Mouse (Mus musculus) yolk sac, embryonic 10.5 days (tissue): ENCODE measurements around the gene Hand1.
"Not testable (repeated sequence)": the region's sequence is repeated elsewhere in the genome, so short reads cannot be mapped to it uniquely, and the experiment has no call there.

Experiments used
- DNase-seq: peaks from one replicate; pipeline ENCODE4 v3.0.0-alpha.2; 2017; ENCODE audit warnings: low spot score

The Hand1 gene

DNA sequence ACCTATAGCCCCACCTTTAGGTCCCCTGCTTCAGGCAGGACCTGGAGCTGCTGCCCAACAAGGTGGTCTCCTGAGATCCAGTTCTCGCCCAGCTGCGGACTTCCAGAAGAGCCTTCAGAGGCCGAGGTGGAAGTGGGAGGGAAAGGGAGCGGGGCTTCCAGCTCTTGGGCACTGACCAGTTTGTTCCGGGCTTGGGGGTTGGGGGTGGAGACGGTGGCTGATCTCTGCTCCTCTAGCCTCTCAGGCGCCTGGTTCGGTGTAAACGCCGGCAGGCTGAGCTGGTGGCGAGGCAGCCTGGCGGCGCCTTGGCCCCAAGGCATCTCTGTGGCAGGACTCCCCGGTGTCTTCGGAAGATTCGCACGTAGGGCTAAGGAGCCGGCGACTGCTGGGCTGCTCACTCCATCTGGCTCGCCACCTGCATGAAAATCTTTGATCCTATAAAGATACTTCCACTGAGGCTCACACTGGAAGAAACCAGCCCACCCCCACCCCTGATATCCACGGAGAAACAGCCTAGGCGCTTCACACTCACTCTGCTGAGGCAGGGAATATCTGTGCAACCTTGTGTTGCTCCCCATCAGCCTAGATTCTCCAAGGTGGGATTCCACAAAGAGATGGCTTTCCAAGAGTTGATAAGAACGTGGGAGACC, at the start of gene Hand1:
TSS of gene Hand1 (minus strand) at position 267 of the 650 bp plus-strand sequence.
- DNase-seq: peak; percentile 45

DNA sequence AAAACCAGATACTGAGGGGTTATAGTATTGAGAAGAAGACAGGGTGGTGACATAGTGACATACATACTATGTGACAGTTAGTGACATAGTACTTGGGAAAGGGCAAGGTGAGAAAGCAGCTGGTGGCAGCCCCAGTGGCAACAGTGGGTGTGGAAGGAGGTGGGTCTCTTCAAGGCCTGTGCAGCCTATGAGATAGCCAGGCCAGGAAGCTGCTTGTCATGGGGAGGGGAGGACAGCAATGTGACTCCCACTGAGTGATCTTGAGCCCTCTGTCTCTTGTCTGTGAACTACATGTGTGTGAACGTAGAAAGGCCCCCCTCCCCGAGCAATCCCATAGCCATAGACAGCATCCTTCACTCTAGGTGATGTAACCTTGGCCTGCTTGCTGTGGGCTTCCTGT, 43.5 kb upstream of the Hand1 start:
- DNase-seq: no peak

DNA sequence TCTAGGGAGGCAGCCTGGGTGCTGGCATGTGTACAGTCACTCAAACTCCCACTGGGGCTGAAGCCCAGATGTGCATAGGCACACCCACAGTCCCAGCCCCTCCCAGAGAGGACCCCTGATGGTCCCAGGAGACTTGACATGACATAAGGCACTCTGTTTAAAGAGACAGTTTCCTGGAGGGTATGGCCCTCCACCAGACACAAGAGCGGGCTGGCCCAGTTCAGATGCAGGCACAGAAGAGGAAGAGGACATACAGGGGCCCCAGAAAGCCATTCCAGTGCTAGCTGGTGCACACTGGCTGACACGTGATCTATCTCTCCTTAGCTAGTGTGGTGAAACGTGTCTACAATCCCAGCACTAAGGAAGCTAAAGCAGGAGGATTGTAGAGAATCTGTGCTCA, 40.4 kb upstream of the Hand1 start:
- DNase-seq: no peak

DNA sequence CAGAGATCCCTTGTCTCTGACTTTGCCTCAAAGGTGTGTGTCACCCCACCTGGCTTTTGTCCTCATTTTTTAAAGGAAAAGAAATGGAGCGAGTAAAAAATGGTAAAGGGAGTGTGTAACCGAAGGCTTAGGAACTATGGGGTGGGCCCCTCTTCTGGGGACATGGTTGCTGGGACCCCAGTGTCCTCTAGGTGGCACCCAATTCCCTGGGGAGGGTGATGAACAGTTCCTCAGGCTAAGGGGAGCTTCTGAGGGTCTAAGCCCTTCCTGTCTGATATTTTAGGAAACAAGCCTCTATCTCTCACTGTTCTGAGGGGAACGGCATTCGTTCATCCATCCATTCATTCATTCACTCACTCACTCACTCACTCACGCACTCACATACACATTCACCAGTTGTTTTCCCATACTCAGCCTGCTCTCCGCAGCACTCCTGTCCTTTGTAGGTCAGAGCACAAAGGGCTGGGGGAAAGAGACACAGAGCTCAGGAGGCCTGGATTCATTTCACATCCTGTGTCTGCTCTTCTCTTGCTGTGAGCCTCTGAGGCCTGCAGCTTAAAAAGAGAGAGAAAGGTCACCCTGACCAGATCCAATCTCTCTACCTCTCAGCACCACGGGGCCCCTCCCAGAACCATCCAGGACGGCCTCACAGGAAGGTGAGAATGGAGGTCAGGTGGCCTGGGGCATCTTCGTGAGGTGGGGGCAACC, 36.3 kb upstream of the Hand1 start:
- no peak for DNase-seq

GRCm38 (mm10) chr11:57866466-57866865, 33.8 kb upstream of the Hand1 start:
- peak; percentile 74 for DNase-seq

DNA sequence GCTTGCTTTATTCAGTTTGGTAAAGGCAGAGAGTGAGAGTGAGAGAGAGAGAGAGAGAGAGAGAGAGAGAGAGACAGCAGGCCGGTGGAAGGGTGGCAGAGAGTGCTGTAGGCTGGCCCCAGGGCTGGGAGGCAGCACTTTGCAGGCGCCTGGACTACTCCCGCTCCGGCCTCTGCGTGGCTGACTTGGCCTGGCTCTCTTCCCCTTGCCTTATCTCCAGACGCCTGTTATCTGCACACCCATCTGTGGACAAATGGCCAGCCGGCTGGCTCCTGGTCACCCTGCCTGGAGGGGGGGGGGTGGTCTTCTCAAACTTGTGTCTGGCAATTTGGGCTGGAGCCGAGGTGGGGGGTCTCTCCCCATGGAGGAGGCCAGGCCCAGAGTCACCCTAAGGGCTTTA, 32.0 kb upstream of the Hand1 start:
- DNase-seq: peak; percentile 69

DNA sequence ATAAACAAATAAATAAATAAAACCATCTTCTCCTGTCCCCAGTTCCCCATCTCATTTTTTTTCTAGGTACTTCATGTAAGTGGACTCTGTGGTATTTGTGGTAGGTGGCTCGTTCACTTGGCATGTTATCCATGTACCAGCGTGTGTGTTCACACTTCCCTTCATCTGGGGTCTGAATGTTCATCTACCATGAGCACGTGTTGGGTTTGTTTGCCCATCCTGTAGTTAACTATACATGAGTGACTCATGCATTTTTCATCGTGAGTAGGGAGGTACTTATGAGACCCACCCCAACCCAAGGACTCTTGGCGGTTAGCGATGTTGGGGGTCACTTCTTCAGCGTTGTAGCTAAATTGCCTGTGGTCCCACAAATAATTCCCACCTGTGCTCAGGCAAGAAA, 29.5 kb upstream of the Hand1 start:
- no peak for DNase-seq

GRCm38 (mm10) chr11:57857709-57858108, 25.1 kb upstream of the Hand1 start:
- DNase-seq: no peak

DNA sequence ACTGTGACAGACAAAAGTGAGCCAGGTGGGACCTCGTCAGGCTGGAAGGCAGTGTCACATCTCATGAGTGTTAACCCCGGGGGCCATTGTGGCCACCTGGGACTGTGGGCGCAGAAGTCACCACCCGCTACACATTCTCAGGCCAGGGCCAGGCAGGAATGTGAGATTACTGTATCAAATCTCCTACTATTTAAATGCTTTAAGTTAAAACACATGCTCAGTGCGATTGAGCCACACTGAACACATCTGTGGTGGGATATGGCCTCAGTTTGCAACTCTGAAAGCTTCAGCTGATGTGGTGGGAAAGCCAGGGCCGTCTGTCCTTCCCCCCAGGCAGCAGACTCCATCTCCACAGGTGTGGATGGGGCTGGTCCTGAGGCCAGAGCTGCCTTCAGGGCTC, 21.0 kb upstream of the Hand1 start:
- no peak for DNase-seq

DNA sequence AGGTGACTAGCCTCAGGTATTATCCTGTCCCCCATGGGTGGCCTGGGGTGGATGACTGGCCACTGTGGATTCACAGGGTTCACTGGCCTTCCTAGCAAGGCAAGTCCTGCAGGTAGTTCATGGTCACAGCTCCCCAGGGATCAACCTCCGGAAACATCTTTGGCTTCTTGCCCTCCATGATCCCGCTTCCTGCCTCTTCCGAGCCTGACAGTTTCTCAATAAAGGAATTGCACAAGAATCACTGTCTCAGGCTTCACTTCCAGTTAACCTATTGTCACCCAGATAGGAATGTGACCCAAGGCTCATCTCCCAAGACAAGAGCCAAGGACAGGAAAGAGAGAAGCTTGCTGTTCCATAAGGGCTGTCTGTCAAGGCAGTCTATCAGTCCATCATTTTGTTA, 18.3 kb upstream of the Hand1 start:
- DNase-seq: peak; percentile 74

- peak; percentile 49 for DNase-seq
Measured at GRCm38 (mm10) chr11:57850298-57850697, 17.7 kb upstream of the Hand1 start.

- DNase-seq: no peak
Measured at GRCm38 (mm10) chr11:57847396-57847795, 14.8 kb upstream of the Hand1 start.

DNA sequence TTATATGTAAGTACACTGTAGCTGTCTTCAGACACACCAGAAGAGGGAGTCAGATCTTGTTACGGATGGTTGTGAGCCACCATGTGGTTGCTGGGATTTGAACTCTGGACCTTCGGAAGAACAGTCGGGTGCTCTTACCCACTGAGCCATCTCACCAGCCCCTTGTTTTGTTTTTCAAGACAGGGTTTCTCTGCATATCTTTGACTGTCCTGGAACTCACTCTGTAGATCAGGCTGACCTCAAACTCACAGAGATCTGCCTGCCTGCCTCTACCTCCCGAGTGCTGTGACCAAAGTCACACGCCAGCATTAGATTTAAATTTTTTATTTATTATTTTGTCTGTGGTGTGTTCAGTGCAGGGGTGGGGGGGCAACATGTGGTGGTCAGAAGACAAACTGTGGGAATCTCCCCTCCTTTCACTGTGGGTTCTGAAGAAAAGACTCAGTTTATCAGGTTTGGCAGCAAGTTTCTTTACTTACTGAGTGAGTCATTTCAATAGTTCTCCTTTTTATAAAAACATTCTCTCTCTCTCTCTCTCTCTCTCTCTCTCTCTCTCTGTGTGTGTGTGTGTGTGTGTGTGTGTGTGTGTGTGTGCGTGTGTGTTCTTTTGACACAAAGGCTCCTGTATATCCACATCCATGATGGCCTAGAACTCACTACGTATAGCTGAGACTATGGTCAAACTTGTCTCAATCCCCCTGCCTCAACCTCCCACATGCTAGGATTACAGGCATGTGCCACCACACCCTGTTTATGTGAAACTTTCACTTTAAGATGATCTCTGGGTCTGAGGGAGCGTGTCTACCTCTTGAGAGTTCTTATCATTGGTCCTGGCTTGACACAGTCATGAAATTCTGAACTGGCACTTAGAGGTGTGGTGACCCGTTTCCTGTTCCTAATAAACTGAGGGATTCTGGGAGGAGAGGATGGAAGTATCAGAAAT, 14.1 kb upstream of the Hand1 start:
- not testable (repeated sequence) for DNase-seq

DNA sequence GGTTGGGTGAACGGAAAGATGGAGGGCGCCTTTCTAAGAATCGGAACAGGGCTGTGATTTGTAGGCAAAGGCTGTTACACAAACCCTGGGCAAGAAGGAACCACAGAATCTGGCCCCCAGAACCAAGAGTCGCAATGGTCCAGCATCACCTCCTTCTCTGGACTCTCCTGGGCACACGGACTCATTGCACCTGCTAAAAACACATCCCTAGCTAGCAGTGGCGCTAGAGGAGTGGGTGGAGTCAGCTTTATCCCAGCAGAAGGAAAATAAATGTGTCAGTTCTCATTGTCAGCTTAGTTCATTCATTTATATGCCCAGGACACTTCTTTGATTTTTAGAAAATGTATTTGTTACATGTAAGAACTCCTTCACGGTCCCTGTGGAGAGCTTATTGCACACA, 8.8 kb upstream of the Hand1 start:
- no peak for DNase-seq

- no peak for DNase-seq
Measured at GRCm38 (mm10) chr11:57840986-57841385, 8.4 kb upstream of the Hand1 start.

DNA sequence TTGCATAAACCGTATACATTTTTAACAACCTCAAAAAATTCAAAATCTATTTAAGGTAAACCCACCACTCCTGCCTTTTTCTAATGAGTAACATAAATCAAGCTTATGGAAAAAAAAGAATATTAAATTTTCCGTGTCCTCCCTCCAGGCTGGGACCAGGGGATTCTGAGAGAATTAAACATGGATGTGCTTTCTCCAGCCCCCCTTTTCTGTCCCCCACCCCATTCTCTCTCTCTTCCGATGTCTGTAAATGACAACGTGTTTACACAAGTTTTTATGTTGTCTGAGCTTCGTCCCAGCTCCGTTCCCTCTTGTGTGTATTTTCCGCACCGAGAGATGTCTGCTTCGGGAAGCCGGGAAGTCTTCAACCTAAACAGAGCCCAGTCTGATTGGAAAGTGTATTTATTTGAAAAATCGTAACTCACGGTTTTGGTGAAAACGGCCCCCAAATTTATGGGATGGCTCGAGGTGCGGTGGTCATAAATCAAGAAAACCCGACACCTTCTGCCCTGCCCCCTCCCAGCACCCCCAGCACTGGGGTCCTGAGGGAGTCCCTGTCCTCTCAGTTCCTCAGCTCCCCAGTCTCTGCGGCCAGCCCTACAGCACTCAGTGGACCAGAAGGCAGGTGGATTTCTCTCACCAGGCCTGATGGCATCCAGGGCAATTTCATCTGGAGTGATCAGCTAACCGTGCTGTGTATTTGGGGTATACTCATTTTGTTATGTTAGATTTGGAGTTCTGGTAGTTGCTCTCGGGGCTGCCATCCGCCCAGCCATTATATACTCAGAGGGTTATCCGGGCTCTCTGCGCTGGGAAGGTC, 5.5 kb upstream of the Hand1 start:
- no peak for DNase-seq

GRCm38 (mm10) chr11:57836872-57837680, 4.5 kb upstream of the Hand1 start:
- DNase-seq: no peak

DNA sequence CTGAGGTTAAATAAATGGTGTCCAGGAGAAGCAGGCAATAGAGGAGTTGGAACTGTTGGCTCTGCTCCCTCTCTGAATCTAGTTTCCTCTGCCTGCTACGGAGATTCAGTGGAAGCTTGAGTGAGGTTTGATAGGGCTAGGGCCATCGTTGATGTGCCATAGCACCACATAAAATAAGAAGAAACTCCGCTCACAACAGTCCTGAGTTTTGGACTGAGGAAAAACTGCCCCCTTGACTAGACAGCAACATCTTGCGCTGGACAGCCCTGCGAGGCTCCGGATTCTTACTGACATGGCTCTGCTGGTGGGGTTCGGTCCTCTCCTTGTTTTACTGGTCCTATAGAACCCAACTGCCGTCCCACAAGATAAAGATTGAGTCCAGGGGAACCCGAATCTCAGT, 3.8 kb upstream of the Hand1 start:
- DNase-seq: no peak

DNA sequence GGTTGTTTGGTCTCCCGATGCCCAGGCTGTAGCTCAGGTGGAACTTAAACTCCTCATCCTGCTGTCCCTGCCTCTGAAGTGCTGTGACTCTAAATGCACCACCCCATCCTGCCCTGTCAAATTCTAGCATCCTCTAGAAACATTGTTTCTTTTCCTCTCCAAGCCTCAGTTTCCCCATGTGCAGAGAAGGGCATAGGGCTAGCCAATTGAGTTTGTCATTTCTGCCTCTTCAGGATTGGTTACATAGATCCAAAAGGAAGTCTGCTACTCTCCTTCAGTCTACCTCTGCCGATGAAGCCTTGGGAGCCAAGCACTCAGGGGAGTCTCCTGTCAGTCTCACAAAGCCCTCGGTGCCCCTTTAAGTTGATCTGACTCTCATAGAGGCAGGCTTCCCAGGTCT, 3.3 kb upstream of the Hand1 start:
- no peak for DNase-seq

DNA sequence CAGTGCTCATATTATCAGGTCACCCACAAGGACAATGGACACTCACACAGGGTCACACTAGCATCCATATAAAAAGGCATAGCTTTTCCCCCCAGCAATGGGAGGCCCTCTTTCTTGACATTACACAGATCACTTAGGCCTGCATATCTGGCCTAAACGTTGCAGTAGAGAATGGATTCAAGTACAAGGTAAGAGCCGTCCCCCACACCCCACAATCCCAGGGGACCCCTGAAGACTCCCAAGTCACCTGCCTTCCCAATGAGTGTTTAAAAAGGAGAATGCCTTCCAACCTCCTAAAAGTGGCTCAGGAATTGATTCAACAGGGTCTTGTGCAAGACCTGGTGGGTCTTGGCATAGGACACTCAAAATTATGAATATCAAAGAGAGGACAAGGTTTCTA, 2.7 kb upstream of the Hand1 start:
- no peak for DNase-seq

GRCm38 (mm10) chr11:57834031-57834430, 1.4 kb upstream of the Hand1 start:
- no peak for DNase-seq
